Mouse (Mus musculus): ENCODE measurements at regions not wholly inside any gene's neighbourhood (a gene's known extent, or its start where the extent isn't known, plus 50 kb on each side); places are given as distances from the start of the nearest gene placed in this dataset.
A peak's percentile ranks its signal among the peaks of the same experiment; 100 is the strongest.

DNA sequence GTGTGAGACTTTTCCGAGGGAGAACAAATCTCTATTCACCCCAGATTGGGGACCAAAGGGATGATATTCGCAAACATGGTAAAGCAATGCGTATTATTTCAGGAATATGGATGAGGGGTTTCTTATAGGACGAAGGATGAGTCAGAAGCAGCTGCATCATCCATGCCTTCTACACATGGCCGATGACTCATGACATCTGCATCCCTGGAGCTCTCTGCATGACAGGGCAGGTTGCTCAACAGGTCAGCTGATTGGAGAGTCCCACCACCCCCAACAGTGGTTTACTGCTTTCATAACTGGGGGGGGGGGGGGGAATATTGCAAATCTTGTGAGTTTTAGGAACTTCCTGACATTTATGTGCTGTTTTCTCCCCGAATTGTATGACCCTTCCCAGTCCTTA is 50.3 kb upstream of the Pias1 start:
- peak; percentile 76 for DNase-seq

All from heart, adult 11 months (tissue).